Mouse (Mus musculus) ES-E14 (cell line): ENCODE data around the gene Colgalt2. TPM values are rescaled to one million over a fixed set of nuclear protein-coding genes. Genes with fewer than 3 reads are reported as not detected.
"Not testable (repeated sequence)": the region's sequence is repeated elsewhere in the genome, so short reads cannot be mapped to it uniquely, and the experiment has no call there.

Experiments used
- DNase-seq: peaks from one replicate; pipeline ENCODE4 v3.0.0-alpha.2; 2013; ENCODE audit warnings: low read depth, low spot score
- H3K27ac ChIP-seq: 2 replicates; pipeline ENCODE4 v1.5.1; 2012; ENCODE audit warnings: low read depth, mild to moderate bottlenecking, low read length, moderate library complexity, mixed read lengths; ENCODE audit not compliant: poor library complexity, insufficient read depth, severe bottlenecking
- H3K36me3 ChIP-seq: 2 replicates; pipeline ENCODE4 v1.6.1; 2012; ENCODE audit warnings: mild to moderate bottlenecking, low read length, moderate library complexity, mixed read lengths; ENCODE audit not compliant: control insufficient read depth, poor library complexity, insufficient read depth, severe bottlenecking
- H3K4me1 ChIP-seq, 2 experiments: fragments of 150-350 bp in 1 of 2; sonication (generic) in 1 of 2; 2 replicates each; pipeline ENCODE4 v1.6.1; 2012; ENCODE audit warnings: low read length in 2 of 2, mild to moderate bottlenecking in 1 of 2, mixed read lengths in 1 of 2; ENCODE audit not compliant: control insufficient read depth in 2 of 2, insufficient read depth in 2 of 2, poor library complexity in 1 of 2
- H3K4me3 ChIP-seq, 2 experiments: fragments of 150-350 bp in 1 of 2; sonication (generic) in 1 of 2; 2 replicates each; pipeline ENCODE4 v1.5.1; 2012; ENCODE audit warnings: low read length in 2 of 2, low read depth in 1 of 2, mild to moderate bottlenecking in 1 of 2, mixed read lengths in 1 of 2; ENCODE audit not compliant: insufficient read depth in 1 of 2, poor library complexity in 1 of 2, severe bottlenecking in 1 of 2
- H3K9ac ChIP-seq: 2 replicates; pipeline ENCODE4 v1.6.1; 2012; ENCODE audit warnings: low read depth, mild to moderate bottlenecking, low read length, mixed read lengths; ENCODE audit not compliant: poor library complexity, insufficient read depth, severe bottlenecking
- H3K9me3 ChIP-seq: fragments of 150-350 bp; sonication (generic); 2 replicates; pipeline ENCODE4 v1.6.1; 2012; ENCODE audit warnings: low read depth, mild to moderate bottlenecking, low read length; ENCODE audit not compliant: control insufficient read depth, insufficient read depth
- CHD2 ChIP-seq: IDR thresholded peaks from 2 replicates; pipeline ENCODE4 v1.6.1; 2014; ENCODE audit warnings: mild to moderate bottlenecking, low read depth, low read length, inconsistent platforms
- HCFC1 ChIP-seq: IDR thresholded peaks from 2 replicates; pipeline ENCODE4 v1.6.1; 2012; ENCODE audit warnings: low read length, inconsistent platforms, borderline replicate concordance; ENCODE audit not compliant: insufficient read depth
- MAFK ChIP-seq: IDR thresholded peaks from 2 replicates; pipeline ENCODE4 v1.6.1; 2014; ENCODE audit warnings: mild to moderate bottlenecking, low read depth, low read length, inconsistent platforms; ENCODE audit not compliant: insufficient read depth
- ZC3H11A ChIP-seq: IDR thresholded peaks from 2 replicates; pipeline ENCODE4 v1.6.1; 2012; ENCODE audit warnings: low read depth, mild to moderate bottlenecking, inconsistent platforms, low read length, borderline replicate concordance
- ZNF384 ChIP-seq: IDR thresholded peaks from 2 replicates; pipeline ENCODE4 v1.6.1; 2012; ENCODE audit warnings: low read depth, low read length, inconsistent platforms
- in situ Hi-C, 2 experiments: fragments of 600-800 bp; cut with MboI; formaldehyde crosslinking; loops; one replicate each; pipeline ENCODE4 v1.15.1; 2025; ENCODE audit warnings: low sequenced_read_pairs in 2 of 2, inconsistent platforms in 1 of 2; ENCODE audit not compliant: unreplicated experiment in 2 of 2
- total RNA-seq: library from RNA; depleted of rRNA; stranded (reverse); fragments of 300-350 nt; gene quantifications from 2 replicates; pipeline ENCODE4 v1.2.3, GENCODE M21; 2012

Colgalt2 gene
- total RNA-seq, 1 experiment = 0.13 TPM

DNA sequence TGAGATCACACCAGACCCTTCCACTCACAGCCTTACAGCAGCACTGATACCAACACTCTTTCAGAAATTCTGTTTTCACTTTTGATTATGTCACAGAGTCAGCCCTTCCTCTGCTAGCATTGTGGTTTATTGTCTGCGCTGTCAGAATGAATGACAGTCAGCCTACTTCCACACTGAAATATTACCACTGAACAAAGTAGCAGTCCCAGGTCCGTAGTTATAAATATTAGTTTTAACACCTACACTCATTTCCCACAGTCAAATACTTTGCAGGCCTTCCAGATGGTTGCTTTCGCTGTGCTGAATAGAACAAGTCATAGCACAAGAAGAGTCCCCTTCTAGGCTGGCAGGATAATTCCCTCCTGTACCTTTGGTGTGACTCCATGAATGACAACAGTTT lies 22.7 kb downstream of the Colgalt2 start:
- no peaks in the 10 kb centered on the region for H3K9me3 ChIP-seq
- no peak for DNase-seq
- no peaks in the 10 kb centered on the region for H3K36me3 ChIP-seq
- H3K27ac ChIP-seq = no peak overlapping the region
- no peaks in the 10 kb centered on the region for H3K4me1 ChIP-seq
- in situ Hi-C loops = no loop called here
- TF ChIP-seq CHD2 = no peak
- TF ChIP-seq MAFK = no peak
- no peak overlapping the region for H3K9ac ChIP-seq
- H3K4me3 ChIP-seq = no peak overlapping the region

DNA sequence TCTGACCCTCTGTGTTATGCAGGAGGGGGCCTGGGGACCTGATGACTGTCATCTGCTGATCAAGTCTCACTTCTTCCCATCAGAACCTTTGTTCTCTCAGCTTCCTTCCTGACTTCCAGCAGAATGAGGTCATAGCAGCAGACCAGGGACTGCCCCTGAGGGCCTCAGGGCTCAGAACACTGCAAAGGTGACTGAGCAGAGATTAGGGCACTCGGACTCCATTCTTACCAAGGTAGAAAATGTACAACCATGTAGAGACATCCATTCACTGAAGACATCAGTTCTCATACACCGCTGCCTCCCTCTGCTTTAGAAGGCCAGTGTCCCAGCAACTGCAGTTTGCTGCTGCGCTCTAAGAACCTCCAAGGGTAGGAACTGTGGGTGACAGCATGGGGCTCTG lies 23.4 kb downstream of the Colgalt2 start:
- Histone ChIP-seq H3K9ac (no peak overlapping the region), H3K4me3 (no peak overlapping the region), H3K27ac (no peak overlapping the region), H3K36me3 (no peaks in the 10 kb centered on the region), H3K4me1 (no peaks in the 10 kb centered on the region), H3K9me3 (no peaks in the 10 kb centered on the region)
- no peak for TF ChIP-seq CHD2
- no peak for TF ChIP-seq ZNF384
- no peak for DNase-seq
- in situ Hi-C loops = no loop called here

DNA sequence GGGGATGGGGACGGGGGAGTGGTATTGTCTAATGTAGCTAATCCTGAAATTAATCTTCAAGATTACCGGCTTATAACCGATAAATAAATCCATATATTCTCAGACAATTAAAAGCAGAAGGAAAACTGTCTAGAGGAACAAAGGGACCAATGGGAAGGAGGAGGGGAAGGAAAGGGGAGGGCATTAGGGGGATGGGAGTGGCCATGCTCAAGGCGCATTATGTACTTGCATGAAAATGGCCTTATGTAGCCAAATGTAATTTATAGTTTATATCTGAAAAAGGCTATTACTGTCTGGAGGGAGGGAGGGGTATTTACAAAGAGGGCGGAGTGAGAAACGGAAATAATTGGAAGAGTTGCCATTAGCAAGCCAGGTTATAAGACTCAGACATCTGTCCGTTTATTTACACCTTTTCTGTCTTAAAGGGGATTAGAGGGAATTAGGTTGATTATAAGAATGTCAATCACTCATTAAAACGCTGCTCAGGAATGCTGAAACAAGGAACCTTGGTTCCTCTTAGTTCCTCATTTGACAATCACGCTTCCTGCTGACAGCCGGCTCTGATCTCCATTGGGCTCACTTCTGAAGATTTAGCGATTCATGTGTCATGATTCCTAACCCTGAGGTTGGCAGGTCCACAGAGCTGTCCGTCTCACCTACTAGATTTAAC lies 28.4 kb downstream of the Colgalt2 start:
- TF ChIP-seq ZC3H11A (no peak), HCFC1 (no peak), MAFK (no peak), ZNF384 (no peak), CHD2 (no peak)
- no peak for DNase-seq
- Histone ChIP-seq H3K4me3 (no peak overlapping the region), H3K4me1 (no peaks in the 10 kb centered on the region), H3K27ac (no peak overlapping the region), H3K9ac (no peak overlapping the region), H3K36me3 (no peaks in the 10 kb centered on the region), H3K9me3 (no peaks in the 10 kb centered on the region)
- in situ Hi-C loops = no loop called here

DNA sequence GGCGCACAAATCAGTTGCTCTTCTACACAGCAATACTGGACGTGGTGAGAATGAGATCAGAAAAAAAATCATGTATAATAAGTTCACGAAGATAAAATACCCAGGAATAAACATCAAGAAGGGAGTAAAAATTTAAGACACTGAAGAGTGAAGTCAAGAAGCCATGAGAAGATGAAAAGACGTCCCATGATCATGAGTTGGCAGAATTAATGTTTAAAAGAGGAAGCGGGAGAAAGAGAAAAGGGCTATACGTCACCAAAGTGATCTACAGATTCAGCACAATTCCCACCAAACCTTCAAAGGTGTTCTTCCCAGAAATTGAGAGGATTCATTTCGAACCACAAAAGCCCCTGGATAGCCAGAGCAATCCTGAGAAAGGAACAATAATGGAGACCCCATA lies 30.2 kb downstream of the Colgalt2 start:
- in situ Hi-C loops = no loop called here
- H3K27ac ChIP-seq = no peak overlapping the region
- H3K9me3 ChIP-seq = no peaks in the 10 kb centered on the region
- H3K36me3 ChIP-seq = no peaks in the 10 kb centered on the region
- TF ChIP-seq CHD2 = no peak
- no peak for TF ChIP-seq ZC3H11A
- TF ChIP-seq ZNF384 = no peak
- H3K9ac ChIP-seq = no peak overlapping the region
- no peak for DNase-seq
- no peaks in the 10 kb centered on the region for H3K4me1 ChIP-seq
- H3K4me3 ChIP-seq = no peak overlapping the region

DNA sequence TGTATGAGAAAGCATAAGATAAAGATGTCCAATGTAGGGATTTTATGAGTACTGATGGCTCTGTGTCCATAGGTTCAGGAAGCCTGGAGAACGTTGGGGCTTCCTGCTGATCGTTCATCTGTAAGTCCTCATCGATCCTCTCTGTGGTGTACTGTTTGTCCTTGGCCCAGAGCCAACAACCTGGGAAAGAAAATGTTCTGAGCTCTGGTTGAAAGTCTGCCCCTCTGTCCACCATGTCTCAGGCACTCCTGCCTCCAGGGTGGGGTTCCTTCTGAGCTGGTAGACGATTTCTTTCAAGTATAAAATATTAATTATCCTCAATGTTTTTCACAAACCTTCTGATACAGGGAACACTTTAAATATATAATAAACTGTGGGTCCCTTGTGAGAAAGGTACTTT lies 34.5 kb downstream of the Colgalt2 start:
- in situ Hi-C loops = no loop called here
- TF ChIP-seq MAFK (no peak), ZC3H11A (no peak), ZNF384 (no peak)

DNA sequence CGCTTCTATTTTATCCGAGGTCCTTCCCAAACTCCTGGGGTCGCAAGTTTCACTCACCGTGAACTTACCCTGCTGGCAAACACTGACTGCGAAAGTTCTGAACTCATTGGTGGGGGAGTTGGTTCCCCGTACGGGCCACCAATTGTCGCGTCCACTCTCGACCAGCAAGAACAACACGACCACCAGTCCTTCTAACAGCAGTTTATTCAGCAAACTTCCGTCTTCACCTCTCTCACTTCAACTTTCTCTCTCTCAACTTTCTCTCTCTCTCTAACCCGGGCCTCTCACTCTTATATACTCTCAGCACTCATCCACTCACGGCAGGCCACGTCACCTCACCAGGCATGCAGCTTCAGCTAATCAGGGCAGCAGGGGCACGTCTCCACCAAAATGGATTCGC lies 37.9 kb downstream of the Colgalt2 start:
- in situ Hi-C loops, H3K27ac ChIP-seq, H3K4me3 ChIP-seq, H3K36me3 ChIP-seq, H3K9ac ChIP-seq, DNase-seq, H3K4me1 ChIP-seq, H3K9me3 ChIP-seq: not testable (repeated sequence)

More for the DNA sequence above, 34.5 kb downstream of the Colgalt2 start:
- Histone ChIP-seq H3K27ac (no peak overlapping the region), H3K9ac (no peak overlapping the region), H3K4me3 (no peak overlapping the region), H3K36me3 (no peaks in the 10 kb centered on the region), H3K4me1 (no peaks in the 10 kb centered on the region), H3K9me3 (no peaks in the 10 kb centered on the region)
- no peak for DNase-seq
